Mouse (Mus musculus): ENCODE measurements around the gene Oit1. TPM values are rescaled to one million over a fixed set of nuclear protein-coding genes. Genes with fewer than 3 reads are reported as not detected.
A peak's percentile ranks its signal among the peaks of the same experiment; 100 is the strongest.

Gene Oit1
- 1.3 and 5.1 TPM in 2 replicates for polyA plus RNA-seq (2015; fragmentation: Nextera tagmentation; extraction: Ambion mirVana)

GRCm38 (mm10) chr14:8378685-8379313 lies at the start of gene Oit1:
TSS of gene Oit1 (minus strand) at chr14:8378754.
- 35% methylated on average over 8 of the region's 8 CpGs for WGBS
- Histone ChIP-seq H3K9me3 (replicated peaks) (no peaks in the 10 kb centered on the region), H3K4me3 (replicated peaks) (no peak within 1 kb of the TSS), H3K27me3 (no peaks in the 10 kb centered on the region), H3K4me2 (no peak within 1 kb of the TSS), H3K36me3 (no peaks in the 10 kb centered on the region), H3K27ac (peak within 1 kb of the TSS; percentile 42), H3K4me1 (peaks cover 11% of the 10 kb centered on the region), H3K9ac (no peak within 1 kb of the TSS)
- ATAC-seq (replicated peaks; ENCODE audit: low FRiP score), result peak; percentile 80; the same call in 1 of the 2 replicates

DNA sequence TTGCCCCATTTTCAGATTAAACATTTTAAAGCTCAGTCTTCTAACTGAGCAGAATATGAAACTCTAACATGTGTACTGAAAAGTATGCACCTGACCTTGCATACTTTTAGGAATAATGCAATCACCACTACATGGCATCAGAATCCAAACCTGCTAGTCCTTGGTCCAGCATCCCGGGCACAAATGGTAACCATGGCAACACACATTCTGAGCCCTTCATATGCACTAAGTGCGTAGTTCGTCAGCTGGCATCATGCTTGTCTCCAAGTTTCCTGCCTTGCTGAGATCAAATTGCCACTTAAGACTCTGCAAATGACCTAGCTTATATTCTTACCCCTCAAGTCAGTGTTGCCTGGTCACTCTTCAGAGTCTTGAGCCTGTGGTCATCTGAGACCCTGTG lies 44.3 kb upstream of the Oit1 start:
- peaks cover 11% of the 10 kb centered on the region; the same call in 1 of the 2 replicates for H3K4me1 ChIP-seq
- 87% methylated on average over 3 of the region's 3 CpGs for WGBS
- H3K4me2 ChIP-seq, result no peak overlapping the region
- no peak overlapping the region for H3K4me3 ChIP-seq (replicated peaks)
- no peaks in the 10 kb centered on the region for H3K9me3 ChIP-seq (replicated peaks)
- H3K36me3 ChIP-seq, result no peaks in the 10 kb centered on the region
- H3K27me3 ChIP-seq, result no peaks in the 10 kb centered on the region
- no peak overlapping the region for H3K27ac ChIP-seq
- no peak overlapping the region for H3K9ac ChIP-seq
- no peak for ATAC-seq (replicated peaks; ENCODE audit: low FRiP score)

DNA sequence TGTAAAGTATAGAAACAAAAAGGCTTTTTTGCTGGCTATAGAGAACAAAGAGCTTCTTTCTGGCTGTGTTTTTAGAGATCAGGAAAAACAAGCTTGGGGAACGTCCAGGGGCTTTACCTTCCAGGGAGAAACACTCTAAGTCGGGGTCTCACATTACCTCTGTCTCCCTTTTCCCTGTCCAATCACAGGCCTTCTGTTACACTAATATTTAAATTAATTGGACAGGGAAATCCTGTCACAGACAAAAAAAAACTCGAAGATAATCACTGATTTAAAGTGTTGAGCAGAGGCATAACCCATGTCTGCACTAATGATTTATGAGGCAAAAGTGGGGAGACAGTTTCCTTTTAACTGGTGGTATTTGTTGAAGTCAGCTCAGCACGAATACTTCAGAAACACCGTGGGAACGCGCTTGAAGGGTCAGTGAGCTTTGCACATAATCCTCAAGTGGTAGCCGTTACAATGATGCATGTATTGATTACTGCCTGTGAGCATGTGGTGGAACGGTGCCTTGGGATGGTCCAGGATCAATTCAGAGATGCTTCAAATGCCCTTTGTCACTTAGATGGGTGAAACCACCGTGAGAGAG lies 42.7 kb upstream of the Oit1 start:
- Histone ChIP-seq H3K9me3 (replicated peaks) (no peaks in the 10 kb centered on the region), H3K9ac (no peak overlapping the region), H3K27ac (peak overlapping the region; percentile 32; the same call in 1 of the 2 replicates), H3K36me3 (no peaks in the 10 kb centered on the region), H3K4me2 (peak overlapping the region; percentile 49), H3K27me3 (no peaks in the 10 kb centered on the region), H3K4me3 (replicated peaks) (peak overlapping the region; percentile 21), H3K4me1 (peaks cover 11% of the 10 kb centered on the region; the same call in 1 of the 2 replicates)
- 5% methylated on average over 10 of the region's 10 CpGs for WGBS
- ATAC-seq (replicated peaks; ENCODE audit: low FRiP score), result peak; percentile 70; the same call in 1 of the 2 replicates

GRCm38 (mm10) chr14:8418610-8419009 lies 40.1 kb upstream of the Oit1 start:
- Histone ChIP-seq H3K9me3 (replicated peaks) (no peaks in the 10 kb centered on the region), H3K27ac (no peak overlapping the region), H3K36me3 (no peaks in the 10 kb centered on the region), H3K4me3 (replicated peaks) (no peak overlapping the region), H3K4me2 (no peak overlapping the region), H3K27me3 (no peaks in the 10 kb centered on the region), H3K9ac (no peak overlapping the region), H3K4me1 (peaks cover 11% of the 10 kb centered on the region; the same call in 1 of the 2 replicates)
- no peak for ATAC-seq (replicated peaks; ENCODE audit: low FRiP score)
- 63% methylated on average over 3 of the region's 3 CpGs for WGBS

DNA sequence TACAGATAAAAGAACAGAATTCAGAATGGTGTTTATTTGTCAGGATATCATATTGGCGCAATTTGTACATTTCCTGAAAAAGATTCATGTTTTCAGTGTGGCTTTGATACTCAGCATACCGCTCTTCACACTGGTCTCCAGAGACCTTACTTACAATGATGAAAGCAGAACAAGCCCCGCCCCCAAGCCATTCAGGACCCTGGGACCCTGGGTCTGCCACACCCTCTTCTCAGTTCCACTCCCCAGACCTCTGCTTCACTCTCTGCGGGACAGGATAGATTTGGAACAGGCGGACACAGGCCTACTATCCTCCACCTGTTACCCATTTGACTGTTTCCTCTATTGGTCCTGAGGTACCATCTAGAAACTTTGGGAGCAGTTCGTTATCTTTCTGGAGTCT lies 27.4 kb upstream of the Oit1 start:
- Histone ChIP-seq H3K4me2 (no peak overlapping the region), H3K36me3 (no peaks in the 10 kb centered on the region), H3K27ac (no peak overlapping the region), H3K4me1 (no peaks in the 10 kb centered on the region), H3K27me3 (no peaks in the 10 kb centered on the region), H3K9ac (no peak overlapping the region), H3K9me3 (replicated peaks) (no peaks in the 10 kb centered on the region), H3K4me3 (replicated peaks) (no peak overlapping the region)
- no peak for ATAC-seq (replicated peaks; ENCODE audit: low FRiP score)
- 74% methylated on average over 6 of the region's 6 CpGs for WGBS

DNA sequence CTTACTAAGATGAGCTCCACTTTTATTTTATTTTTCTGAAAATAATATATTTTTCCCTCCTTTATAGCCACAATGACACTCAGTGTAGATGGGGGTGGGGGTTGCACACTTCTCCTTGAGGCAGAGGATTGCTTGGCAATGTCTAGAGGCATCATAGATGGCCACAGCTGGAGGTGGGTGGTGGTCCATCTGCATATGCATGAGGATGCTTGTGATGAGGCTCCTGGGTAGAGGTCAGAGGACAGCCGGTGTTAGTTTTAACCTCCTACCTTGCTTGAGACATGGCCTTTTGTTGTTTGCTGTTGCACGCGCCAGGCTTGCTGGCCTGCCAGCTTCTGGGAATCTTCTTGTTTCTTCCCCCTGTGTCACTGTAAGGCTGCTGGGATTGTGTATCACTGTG lies 24.8 kb upstream of the Oit1 start:
- Histone ChIP-seq H3K9ac (no peak overlapping the region), H3K9me3 (replicated peaks) (no peaks in the 10 kb centered on the region), H3K4me3 (replicated peaks) (no peak overlapping the region), H3K4me2 (no peak overlapping the region), H3K27ac (no peak overlapping the region), H3K27me3 (no peaks in the 10 kb centered on the region), H3K4me1 (no peaks in the 10 kb centered on the region), H3K36me3 (no peaks in the 10 kb centered on the region)
- no peak for ATAC-seq (replicated peaks; ENCODE audit: low FRiP score)
- WGBS, result 94% methylated on average over 3 of the region's 3 CpGs

DNA sequence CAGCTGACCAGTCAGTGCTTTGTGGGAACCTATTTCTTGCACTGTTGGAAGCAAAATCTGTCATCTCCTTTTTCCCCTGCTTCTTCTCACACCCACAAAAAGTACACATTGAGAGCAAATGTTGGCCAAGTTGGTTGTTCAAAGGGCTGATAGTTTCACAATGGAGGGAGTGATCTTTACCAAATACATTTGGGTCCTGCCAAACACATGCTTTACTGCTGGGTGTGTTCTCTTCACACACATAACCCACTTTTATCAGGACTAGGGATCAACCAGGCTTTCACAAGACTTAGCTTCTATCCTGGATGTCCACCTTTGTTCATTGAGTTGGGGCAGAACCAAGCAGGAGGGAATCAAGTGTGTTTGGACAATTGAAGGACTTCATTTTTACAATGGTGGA lies 20.0 kb upstream of the Oit1 start:
- Histone ChIP-seq H3K4me1 (no peaks in the 10 kb centered on the region), H3K9ac (no peak overlapping the region), H3K27me3 (no peaks in the 10 kb centered on the region), H3K4me3 (replicated peaks) (no peak overlapping the region), H3K27ac (no peak overlapping the region), H3K4me2 (no peak overlapping the region), H3K9me3 (replicated peaks) (no peaks in the 10 kb centered on the region), H3K36me3 (no peaks in the 10 kb centered on the region)
- no peak for ATAC-seq (replicated peaks; ENCODE audit: low FRiP score)

- no peak overlapping the region for H3K9ac ChIP-seq
- ATAC-seq (replicated peaks; ENCODE audit: low FRiP score), result no peak
- no peak overlapping the region for H3K4me2 ChIP-seq
- no peaks in the 10 kb centered on the region for H3K27me3 ChIP-seq
- 83% methylated on average over 7 of the region's 7 CpGs for WGBS
- no peaks in the 10 kb centered on the region for H3K4me1 ChIP-seq
- H3K9me3 ChIP-seq (replicated peaks), result no peaks in the 10 kb centered on the region
- H3K4me3 ChIP-seq (replicated peaks), result no peak overlapping the region
- no peak overlapping the region for H3K27ac ChIP-seq
- H3K36me3 ChIP-seq, result no peaks in the 10 kb centered on the region
These were observed 17.2 kb upstream of the Oit1 start for GRCm38 (mm10) chr14:8395690-8396287.

GRCm38 (mm10) chr14:8392181-8392825 lies 13.7 kb upstream of the Oit1 start:
- ATAC-seq (replicated peaks; ENCODE audit: low FRiP score), result no peak

DNA sequence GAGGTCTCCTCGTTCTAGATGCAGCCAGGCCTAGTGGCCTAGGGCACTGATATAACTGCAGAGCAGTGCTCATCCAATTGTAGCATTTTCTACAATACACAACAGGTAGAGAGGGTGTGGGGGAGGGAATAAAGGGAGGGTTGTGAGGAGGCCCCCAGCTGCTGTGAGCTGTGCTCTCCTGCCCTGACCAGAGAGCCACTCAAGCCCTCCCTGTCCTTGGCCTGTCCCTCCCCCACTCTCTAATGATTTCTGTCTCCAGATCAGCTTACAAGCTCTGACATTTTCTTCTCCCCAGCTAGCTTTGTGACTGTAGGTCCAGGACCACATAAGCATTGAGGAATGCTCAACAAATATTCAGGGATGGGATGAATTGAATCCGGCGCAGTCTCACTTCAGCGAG lies 9.2 kb downstream of the Oit1 start:
- H3K4me1 ChIP-seq, result peaks cover 30% of the 10 kb centered on the region
- ATAC-seq (replicated peaks; ENCODE audit: low FRiP score), result peak; percentile 70

More at GRCm38 (mm10) chr14:8392181-8392825, 13.7 kb upstream of the Oit1 start:
- H3K4me2 ChIP-seq, result no peak overlapping the region
- 59% methylated on average over 6 of the region's 6 CpGs for WGBS
- no peaks in the 10 kb centered on the region for H3K9me3 ChIP-seq (replicated peaks)
- H3K27ac ChIP-seq, result no peak overlapping the region
- no peaks in the 10 kb centered on the region for H3K36me3 ChIP-seq
- H3K27me3 ChIP-seq, result no peaks in the 10 kb centered on the region
- H3K4me3 ChIP-seq (replicated peaks), result no peak overlapping the region
- H3K9ac ChIP-seq, result no peak overlapping the region
- no peaks in the 10 kb centered on the region for H3K4me1 ChIP-seq

DNA sequence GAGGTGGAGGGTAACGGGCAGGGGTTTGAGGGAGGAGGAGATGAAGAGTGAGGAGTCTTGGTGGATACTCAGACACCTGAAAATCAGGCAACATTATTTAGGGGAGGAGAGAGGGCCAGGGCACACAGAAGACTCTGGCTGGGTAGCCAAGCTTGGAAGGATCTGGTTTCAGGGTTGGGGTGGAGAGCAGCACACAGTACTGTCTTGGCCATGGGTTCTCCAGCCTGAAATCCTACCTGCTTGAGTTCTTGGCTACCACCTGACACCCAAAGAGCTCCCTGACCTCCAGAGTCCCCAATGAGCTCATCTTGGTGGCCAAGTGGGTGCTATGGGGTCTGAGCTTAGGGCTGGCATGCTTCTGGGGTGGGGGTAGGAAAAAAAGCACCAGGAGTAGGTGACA lies 9.7 kb downstream of the Oit1 start:
- H3K27me3 ChIP-seq, result no peaks in the 10 kb centered on the region
- WGBS, result 45% methylated on average over 1 of the region's 1 CpGs
- no peaks in the 10 kb centered on the region for H3K9me3 ChIP-seq (replicated peaks)
- peaks cover 30% of the 10 kb centered on the region for H3K4me1 ChIP-seq
- no peaks in the 10 kb centered on the region for H3K36me3 ChIP-seq
- H3K9ac ChIP-seq, result no peak overlapping the region
- no peak overlapping the region for H3K4me3 ChIP-seq (replicated peaks)
- peak overlapping the region; percentile 54; the same call in 1 of the 2 replicates for H3K27ac ChIP-seq
- H3K4me2 ChIP-seq, result no peak overlapping the region
- peak; percentile 56 for ATAC-seq (replicated peaks; ENCODE audit: low FRiP score)

More for the DNA sequence above, 9.2 kb downstream of the Oit1 start:
- 62% methylated on average over 4 of the region's 4 CpGs for WGBS
- no peaks in the 10 kb centered on the region for H3K9me3 ChIP-seq (replicated peaks)
- no peak overlapping the region for H3K9ac ChIP-seq
- H3K4me3 ChIP-seq (replicated peaks), result no peak overlapping the region
- no peaks in the 10 kb centered on the region for H3K36me3 ChIP-seq
- H3K27ac ChIP-seq, result peak overlapping the region; percentile 54; the same call in 1 of the 2 replicates
- no peaks in the 10 kb centered on the region for H3K27me3 ChIP-seq
- H3K4me2 ChIP-seq, result no peak overlapping the region
